Mouse (Mus musculus): ENCODE results near the gene Spred2. TPM values are rescaled to one million over a fixed set of nuclear protein-coding genes. Genes with fewer than 3 reads are reported as not detected.
A peak's percentile ranks its signal among the peaks of the same experiment; 100 is the strongest.

Gene Spred2
- total RNA-seq, 2 experiments from 2014 or later, result 102 to 119 TPM

- H3K27ac ChIP-seq, result no peak overlapping the region
- no peak for TF ChIP-seq CTCF (IDR thresholded peaks at IDR 0.05)
- intact Hi-C loops (cut with DNase I), result no loop called here
Observed at GRCm38 (mm10) chr11:19959897-19960296, 35.7 kb downstream of the Spred2 start.

GRCm38 (mm10) chr11:19960541-19960940 is 36.4 kb downstream of the Spred2 start:
- TF ChIP-seq CTCF (IDR thresholded peaks at IDR 0.05), result no peak
- Histone ChIP-seq H3K27ac (no peak overlapping the region), H3K4me3 (no peak overlapping the region)
- intact Hi-C loops (cut with DNase I), result no loop called here
- no peak for DNase-seq (ENCODE audit: extremely low spot score in 1 of 2, low spot score in 2 of 2)

More at GRCm38 (mm10) chr11:19959897-19960296, 35.7 kb downstream of the Spred2 start:
- DNase-seq (ENCODE audit: extremely low spot score in 1 of 2, low spot score in 2 of 2), result no peak
- no peak overlapping the region for H3K4me3 ChIP-seq

GRCm38 (mm10) chr11:19961088-19961487 is 36.9 kb downstream of the Spred2 start:
- no peak overlapping the region for H3K27ac ChIP-seq

GRCm38 (mm10) chr11:19961766-19962365 is 37.7 kb downstream of the Spred2 start:
- Histone ChIP-seq H3K27ac (no peak overlapping the region), H3K4me3 (no peak overlapping the region)
- DNase-seq (ENCODE audit: extremely low spot score in 1 of 2, low spot score in 2 of 2), result no peak
- TF ChIP-seq CTCF (IDR thresholded peaks at IDR 0.05), result no peak
- intact Hi-C loops (cut with DNase I), result no loop called here

More at GRCm38 (mm10) chr11:19961088-19961487, 36.9 kb downstream of the Spred2 start:
- no peak for TF ChIP-seq CTCF (IDR thresholded peaks at IDR 0.05)
- DNase-seq (ENCODE audit: extremely low spot score in 1 of 2, low spot score in 2 of 2), result no peak
- intact Hi-C loops (cut with DNase I), result no loop called here
- H3K4me3 ChIP-seq, result no peak overlapping the region

DNA sequence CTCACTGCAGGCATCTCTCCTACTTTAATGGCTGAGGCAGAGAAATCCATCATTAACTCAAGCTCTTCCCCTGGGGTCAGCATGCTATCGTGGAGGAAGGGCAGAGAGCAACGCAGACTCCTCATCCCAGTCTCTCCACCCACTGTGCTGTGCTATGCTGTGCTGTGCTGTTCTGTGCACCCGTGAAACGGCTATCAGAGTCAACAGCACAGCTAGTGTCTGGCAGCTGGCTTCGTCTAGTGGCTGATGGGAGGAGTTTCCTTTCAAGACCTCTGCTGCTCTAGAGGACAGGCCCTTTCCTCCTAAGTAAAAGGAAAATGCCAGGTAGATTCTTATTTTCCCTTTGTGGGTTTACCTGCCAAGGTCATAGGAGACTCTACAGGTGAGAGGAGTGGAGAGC is 38.6 kb downstream of the Spred2 start:
- no peak overlapping the region for H3K27ac ChIP-seq
- intact Hi-C loops (cut with DNase I), result no loop called here

DNA sequence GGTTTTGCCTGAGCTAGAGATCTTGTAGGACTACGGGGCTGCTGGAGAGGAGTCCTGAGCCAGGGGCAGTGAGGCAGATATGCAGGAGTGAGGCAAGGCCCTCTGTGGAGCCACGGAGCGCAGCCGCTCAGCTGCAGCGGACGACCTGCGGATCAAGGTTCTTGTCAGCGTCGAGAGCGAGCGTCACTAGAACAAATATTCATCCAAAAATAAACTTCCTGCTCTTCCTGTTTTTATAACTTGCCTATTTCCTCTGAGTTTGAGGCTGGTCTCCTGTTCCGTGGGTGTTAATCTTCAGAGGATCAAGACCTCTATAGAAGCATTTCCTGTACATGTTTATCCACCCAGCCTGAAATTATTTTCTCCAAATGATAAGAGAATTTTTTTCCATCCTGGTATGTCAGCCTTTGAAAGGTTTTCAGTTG is 39.6 kb downstream of the Spred2 start:
- no peak for TF ChIP-seq CTCF (IDR thresholded peaks at IDR 0.05)

More for the DNA sequence above, 38.6 kb downstream of the Spred2 start:
- TF ChIP-seq CTCF (IDR thresholded peaks at IDR 0.05), result no peak
- H3K4me3 ChIP-seq, result no peak overlapping the region
- DNase-seq (ENCODE audit: extremely low spot score in 1 of 2, low spot score in 2 of 2), result no peak

DNA sequence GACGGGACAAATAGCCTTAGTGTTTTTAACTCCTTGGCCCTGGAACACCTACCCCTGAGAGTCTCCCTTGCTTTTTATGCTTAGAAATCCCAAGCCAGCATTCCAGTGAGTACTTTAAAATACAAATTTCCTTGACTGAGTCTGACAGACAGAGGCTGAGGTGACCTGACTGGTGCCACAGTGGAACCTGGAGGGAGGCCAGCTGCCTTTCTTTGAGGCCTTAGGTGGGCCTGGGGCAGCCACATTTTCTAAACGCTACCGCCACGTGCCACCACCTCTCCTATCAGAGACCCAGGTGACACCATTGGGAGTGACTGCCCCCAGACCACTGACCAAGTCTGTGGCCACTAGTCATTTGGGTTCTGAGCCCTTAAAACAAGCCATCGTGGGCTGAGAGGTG is 40.2 kb downstream of the Spred2 start:
- intact Hi-C loops (cut with DNase I), result no loop called here
- H3K27ac ChIP-seq, result no peak overlapping the region
- TF ChIP-seq CTCF (IDR thresholded peaks at IDR 0.05), result no peak
- H3K4me3 ChIP-seq, result no peak overlapping the region
- no peak for DNase-seq (ENCODE audit: extremely low spot score in 1 of 2, low spot score in 2 of 2)

More for the DNA sequence above, 39.6 kb downstream of the Spred2 start:
- intact Hi-C loops (cut with DNase I), result no loop called here
- Histone ChIP-seq H3K27ac (peak overlapping the region; percentile 19; the same call in 1 of the 2 replicates), H3K4me3 (no peak overlapping the region)
- DNase-seq (ENCODE audit: extremely low spot score in 1 of 2, low spot score in 2 of 2), result no peak

DNA sequence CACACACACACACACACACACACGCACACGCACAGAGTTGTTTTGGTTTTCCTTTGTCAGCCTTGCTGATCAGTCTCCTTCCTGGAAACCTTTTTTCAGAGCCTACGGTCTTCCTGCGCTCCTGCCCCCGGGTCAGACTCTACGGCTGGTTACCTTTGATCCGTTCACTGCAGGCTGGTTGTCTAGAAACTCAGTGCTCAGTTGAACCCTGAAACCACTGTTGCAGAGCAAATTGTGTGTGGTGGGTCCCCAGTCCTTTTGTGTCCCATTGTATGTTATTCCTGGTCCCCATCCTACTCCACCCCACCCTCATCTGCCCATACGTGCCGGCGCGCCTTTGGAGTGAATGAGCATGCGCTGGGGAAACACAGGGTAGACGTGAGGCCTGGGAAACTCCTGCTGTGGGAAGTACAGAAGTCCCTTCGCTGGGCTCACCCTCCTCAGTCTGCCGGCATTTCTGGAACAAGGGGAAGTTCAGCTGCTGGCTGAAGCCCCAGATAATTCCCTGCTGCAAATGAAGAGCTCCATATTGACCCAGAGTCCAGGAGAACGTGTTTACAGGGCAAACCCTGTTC is 40.9 kb downstream of the Spred2 start:
- no peak for TF ChIP-seq CTCF (IDR thresholded peaks at IDR 0.05)
- H3K4me3 ChIP-seq, result no peak overlapping the region
- 0 out of 2 replicates have a peak overlapping the region, but pooled peaks have one; percentile 11 for H3K27ac ChIP-seq
- intact Hi-C loops (cut with DNase I), result no loop called here
- DNase-seq (ENCODE audit: extremely low spot score in 1 of 2, low spot score in 2 of 2), result no peak

GRCm38 (mm10) chr11:19965664-19966063 is 41.5 kb downstream of the Spred2 start:
- DNase-seq (ENCODE audit: extremely low spot score in 1 of 2, low spot score in 2 of 2), result no peak
- H3K4me3 ChIP-seq, result no peak overlapping the region
- TF ChIP-seq CTCF (IDR thresholded peaks at IDR 0.05), result no peak
- H3K27ac ChIP-seq, result no peak overlapping the region
- intact Hi-C loops (cut with DNase I), result no loop called here

DNA sequence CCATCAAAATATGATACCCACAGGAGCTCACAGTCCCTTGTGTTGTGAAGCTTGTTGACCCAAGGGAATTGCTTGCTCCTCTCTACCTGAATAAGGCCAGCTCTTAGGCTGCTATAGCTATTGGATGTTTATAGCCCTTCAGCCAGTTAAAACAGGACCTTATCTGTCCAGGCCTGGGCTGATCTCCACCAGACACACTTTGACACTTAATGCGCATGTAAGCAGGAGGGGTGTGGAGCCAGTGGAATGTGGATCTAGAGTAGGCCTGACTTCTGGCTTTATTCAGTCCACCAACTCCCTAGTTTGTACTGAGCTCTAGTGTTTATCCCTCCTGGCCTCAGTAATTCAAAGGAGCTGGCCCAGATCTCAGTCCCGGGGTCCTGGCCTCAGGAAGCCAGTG is 42.1 kb downstream of the Spred2 start:
- no peak for TF ChIP-seq CTCF (IDR thresholded peaks at IDR 0.05)
- intact Hi-C loops (cut with DNase I), result no loop called here
- Histone ChIP-seq H3K4me3 (no peak overlapping the region), H3K27ac (no peak overlapping the region)
- no peak for DNase-seq (ENCODE audit: extremely low spot score in 1 of 2, low spot score in 2 of 2)

DNA sequence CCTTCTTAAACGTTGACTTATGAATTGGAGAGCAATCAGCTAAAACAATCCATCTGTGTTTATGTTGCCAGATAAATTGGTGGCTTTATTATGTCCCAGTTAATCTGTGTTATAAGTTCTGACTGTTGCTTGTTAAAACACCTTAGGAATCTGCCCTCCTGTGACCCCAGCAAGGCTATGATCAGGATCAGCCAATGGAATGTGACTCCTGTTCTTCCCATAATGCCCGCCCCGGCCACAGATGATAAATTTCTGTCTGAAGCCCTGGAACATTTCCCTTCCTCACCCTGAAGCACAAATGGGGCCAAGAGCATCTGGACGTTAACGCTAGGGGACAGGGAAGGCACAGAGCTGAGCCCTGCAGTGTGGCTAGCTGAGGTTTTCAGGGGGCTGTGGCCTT is 45.4 kb downstream of the Spred2 start:
- intact Hi-C loops (cut with DNase I), result no loop called here
- no peak for TF ChIP-seq CTCF (IDR thresholded peaks at IDR 0.05)
- no peak overlapping the region for H3K4me3 ChIP-seq
- DNase-seq (ENCODE audit: extremely low spot score in 1 of 2, low spot score in 2 of 2), result no peak
- no peak overlapping the region for H3K27ac ChIP-seq

- Histone ChIP-seq H3K27ac (no peak overlapping the region), H3K4me3 (no peak overlapping the region)
- no peak for DNase-seq (ENCODE audit: extremely low spot score in 1 of 2, low spot score in 2 of 2)
- intact Hi-C loops (cut with DNase I), result no loop called here
- peak; percentile 51 for TF ChIP-seq CTCF (IDR thresholded peaks at IDR 0.05)
Observed at GRCm38 (mm10) chr11:19971954-19972750, 48.0 kb downstream of the Spred2 start.

Data from left cerebral cortex, adult 2 months (tissue).